Mouse (Mus musculus) cortical plate, adult 2 months (tissue): Measurements from ENCODE around the gene Snrpc. TPM values are rescaled to one million over a fixed set of nuclear protein-coding genes. Genes with fewer than 3 reads are reported as not detected.

Source experiments
- H3K27ac ChIP-seq: fragments of 200-500 bp; 2 replicates; pipeline ENCODE4 v1.5.1; 2012; ENCODE audit warnings: low read length, control low read depth, inconsistent platforms; ENCODE audit not compliant: insufficient read depth
- H3K4me1 ChIP-seq: fragments of 200-500 bp; 2 replicates; pipeline ENCODE4 v1.6.1; 2011; ENCODE audit warnings: low read length; ENCODE audit not compliant: control insufficient read depth, insufficient read depth
- H3K4me3 ChIP-seq: fragments of 200-500 bp; 2 replicates; pipeline ENCODE4 v1.5.1; 2011; ENCODE audit warnings: mild to moderate bottlenecking, low read length, control low read depth; ENCODE audit not compliant: insufficient read depth
- CTCF ChIP-seq: fragments of 200-500 bp; IDR thresholded peaks from 2 replicates; pipeline ENCODE4 v1.5.1; 2011; ENCODE audit warnings: mild to moderate bottlenecking, control low read depth, low read length; ENCODE audit not compliant: insufficient read depth; ENCODE audit errors: extremely low read depth
- POLR2A ChIP-seq: fragments of 200-500 bp; IDR thresholded peaks from 2 replicates; pipeline ENCODE4 v1.6.1; 2011; ENCODE audit warnings: mild to moderate bottlenecking, low read length, control low read depth; ENCODE audit not compliant: insufficient read depth; ENCODE audit errors: extremely low read depth
- polyA plus RNA-seq: library from polyadenylated mRNA; depleted of rRNA; stranded (reverse); fragments of >200 nt; gene quantifications from 2 replicates; pipeline ENCODE4 v1.2.3, GENCODE M21; 2012; rRNA removed

Snrpc gene
- polyA plus RNA-seq, 1 experiment = 69.2 TPM

- H3K27ac ChIP-seq = no peak overlapping the region
- no peak overlapping the region for H3K4me3 ChIP-seq
- no peak for TF ChIP-seq POLR2A
- TF ChIP-seq CTCF = no peak
Measured at GRCm38 (mm10) chr17:27886499-27887210, 48.7 kb downstream of the Snrpc start.

More at GRCm38 (mm10) chr17:27886499-27887210, 48.7 kb downstream of the Snrpc start:
- no peaks in the 10 kb centered on the region for H3K4me1 ChIP-seq

Other genes with a start within 250 kb of the Snrpc start
- 371 and 398 TPM in 2 replicates for gene Nudt3, start 214.7 kb upstream of the Snrpc start, polyA plus RNA-seq
- 0.15 and 0.47 TPM in 2 replicates for gene RPS10-NUDT3, start 202.9 kb upstream of the Snrpc start, polyA plus RNA-seq
- gene Rps10, start 201.5 kb upstream of the Snrpc start, polyA plus RNA-seq = 525 and 561 TPM in 2 replicates
- 254 and 258 TPM in 2 replicates for gene Pacsin1, start 182.6 kb upstream of the Snrpc start, polyA plus RNA-seq
- 0.61 and 0.91 TPM in 2 replicates for gene Spdef, start 109.2 kb upstream of the Snrpc start, polyA plus RNA-seq
- gene D17Wsu92e, start 17.5 kb upstream of the Snrpc start, polyA plus RNA-seq = 196 and 207 TPM in 2 replicates
- gene Uhrf1bp1, start 18.3 kb downstream of the Snrpc start, polyA plus RNA-seq = 9.1 and 10.6 TPM in 2 replicates
- gene Anks1, start 71.2 kb downstream of the Snrpc start, polyA plus RNA-seq = 35.8 and 39.8 TPM in 2 replicates
- gene Taf11, start 71.7 kb downstream of the Snrpc start, polyA plus RNA-seq = 45.2 and 63.0 TPM in 2 replicates
- 0.30 and 0.44 TPM in 2 replicates for gene Tcp11, start 242.5 kb downstream of the Snrpc start, polyA plus RNA-seq